Mouse (Mus musculus) layer of hippocampus, postnatal 25 days (tissue): Measurements from ENCODE around the gene Prm1. TPM values are rescaled to one million over a fixed set of nuclear protein-coding genes. Genes with fewer than 3 reads are reported as not detected.
A peak's percentile ranks its signal among the peaks of the same experiment; 100 is the strongest.

ENCODE experiments used
- DNase-seq, 2 experiments: peaks; one replicate each; pipeline ENCODE4 v3.0.0; 2022; ENCODE audit warnings: mixed read lengths in 2 of 2, low spot score in 1 of 2; ENCODE audit errors: extremely low spot score in 1 of 2
- total RNA-seq, 2 experiments: library from RNA; stranded (reverse); gene quantifications; 2 replicates each; pipeline ENCODE4 v1.2.3; 2021

Gene Prm1
- total RNA-seq, 2 experiments from 2014 or later: not detected

DNA sequence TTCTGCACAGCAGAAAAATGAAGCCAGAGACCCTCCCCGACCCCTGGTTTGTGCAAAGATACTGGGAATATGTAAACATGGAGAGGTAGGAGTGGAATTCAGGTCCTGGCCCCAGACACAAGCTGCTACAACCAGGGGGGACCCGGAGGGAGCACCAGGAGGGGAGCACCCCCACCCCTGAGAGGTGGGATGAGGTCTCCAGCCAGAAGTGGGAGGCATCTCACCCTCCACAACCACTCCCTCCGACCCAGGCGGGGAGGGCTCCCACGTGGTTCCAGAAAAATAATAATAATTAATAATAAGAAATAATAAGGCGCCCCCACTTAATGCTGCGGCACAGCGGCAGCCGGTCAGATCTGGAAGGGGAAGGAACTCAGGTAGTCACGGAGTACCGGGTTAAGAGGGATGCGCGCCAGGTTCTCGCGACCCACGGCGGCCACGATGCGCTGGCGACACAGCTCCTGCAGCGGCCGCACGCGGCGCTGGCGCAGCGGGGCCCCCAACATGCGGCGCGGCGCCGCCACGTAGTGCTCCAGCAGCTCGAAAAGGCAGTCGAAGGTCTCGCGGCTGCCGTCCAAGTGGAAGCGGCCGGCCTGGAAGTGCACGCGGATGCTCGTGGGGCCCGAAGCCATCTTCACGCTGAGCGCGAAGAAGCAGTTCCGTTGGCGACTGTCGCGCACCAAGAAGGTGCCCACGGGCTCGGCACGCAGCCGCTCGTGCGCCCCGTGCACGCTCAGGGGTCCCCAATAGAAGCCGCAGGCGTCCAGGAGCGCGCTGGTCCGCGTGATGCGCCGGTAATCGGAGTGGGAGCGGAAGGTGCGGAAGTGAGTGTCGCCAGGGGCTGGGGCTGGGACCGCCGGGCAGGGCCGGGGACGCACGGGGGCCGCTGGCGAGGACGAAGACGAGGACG, 21.5 kb downstream of the Prm1 start:
- peak; percentile 17 for DNase-seq

DNA sequence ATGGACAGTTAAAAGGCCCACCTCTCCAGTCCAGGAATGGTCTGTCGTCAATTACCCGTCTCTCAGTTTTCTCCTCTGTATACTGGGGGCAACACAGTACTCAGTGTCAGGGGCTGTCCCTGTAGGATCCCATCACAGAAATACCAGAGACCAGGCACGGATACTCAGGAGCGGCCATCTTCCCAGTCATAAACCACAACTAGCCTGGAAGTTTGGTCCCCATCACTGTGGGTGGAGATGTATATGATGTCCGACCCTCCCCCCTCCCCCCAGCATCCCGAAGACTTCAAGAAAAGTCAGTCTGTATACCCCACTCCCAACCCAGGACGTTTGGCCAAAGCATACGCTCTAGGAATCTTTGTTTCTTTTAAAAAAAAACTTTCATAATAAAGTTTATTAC, 22.2 kb downstream of the Prm1 start:
- DNase-seq: no peak

DNA sequence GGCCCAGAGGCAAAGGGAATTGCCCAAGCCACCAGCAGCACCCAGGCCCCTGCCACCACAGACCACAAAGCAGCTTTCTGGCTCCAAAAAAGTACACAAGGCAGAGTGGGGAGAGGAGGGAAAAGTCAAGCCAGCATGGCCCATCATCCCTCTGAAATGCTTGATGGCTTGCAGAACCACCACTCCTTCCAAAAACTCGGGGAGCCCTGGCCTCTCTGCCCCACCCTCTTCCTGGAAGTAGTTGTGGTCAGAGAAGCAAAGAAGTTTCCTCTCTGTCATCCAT, 22.5 kb downstream of the Prm1 start:
- no peak for DNase-seq

DNA sequence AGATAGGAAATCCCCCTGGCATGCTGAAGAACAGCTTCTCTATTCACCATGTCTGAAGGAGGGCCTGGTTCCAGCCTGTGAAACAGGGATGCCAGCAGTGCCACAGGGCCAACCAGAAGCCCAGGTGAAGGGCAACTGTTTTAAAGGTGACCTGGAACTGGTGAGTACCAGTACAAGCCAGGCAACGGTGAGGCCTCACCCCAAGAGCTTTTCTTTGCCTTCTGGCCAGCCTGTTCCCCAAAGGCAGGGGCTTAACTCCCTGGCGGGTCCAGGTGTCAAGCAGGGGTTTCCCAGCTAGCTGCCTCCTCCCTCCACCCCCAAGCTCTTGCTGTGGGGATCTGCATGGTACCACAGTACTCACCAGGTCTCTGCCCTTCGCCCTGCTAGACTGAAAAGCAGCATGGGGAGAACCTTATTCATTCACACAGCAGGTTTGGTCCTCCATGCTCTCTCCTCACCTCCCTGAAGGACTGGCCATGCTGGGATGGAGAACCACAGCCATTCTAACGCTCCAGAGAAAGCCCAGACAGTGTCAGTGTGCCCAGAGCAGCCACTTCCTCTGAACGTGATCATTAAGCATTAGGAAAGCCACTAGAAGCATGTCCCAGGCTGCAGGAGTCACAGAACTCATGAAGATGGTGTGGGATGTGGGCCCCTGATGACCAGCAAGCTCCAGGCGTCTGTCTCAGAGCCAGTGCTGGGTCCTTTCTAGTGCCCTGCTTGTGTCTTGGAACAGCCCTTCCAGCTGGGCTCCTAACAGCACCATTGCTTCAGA, 23.1 kb downstream of the Prm1 start:
- no peak for DNase-seq

DNA sequence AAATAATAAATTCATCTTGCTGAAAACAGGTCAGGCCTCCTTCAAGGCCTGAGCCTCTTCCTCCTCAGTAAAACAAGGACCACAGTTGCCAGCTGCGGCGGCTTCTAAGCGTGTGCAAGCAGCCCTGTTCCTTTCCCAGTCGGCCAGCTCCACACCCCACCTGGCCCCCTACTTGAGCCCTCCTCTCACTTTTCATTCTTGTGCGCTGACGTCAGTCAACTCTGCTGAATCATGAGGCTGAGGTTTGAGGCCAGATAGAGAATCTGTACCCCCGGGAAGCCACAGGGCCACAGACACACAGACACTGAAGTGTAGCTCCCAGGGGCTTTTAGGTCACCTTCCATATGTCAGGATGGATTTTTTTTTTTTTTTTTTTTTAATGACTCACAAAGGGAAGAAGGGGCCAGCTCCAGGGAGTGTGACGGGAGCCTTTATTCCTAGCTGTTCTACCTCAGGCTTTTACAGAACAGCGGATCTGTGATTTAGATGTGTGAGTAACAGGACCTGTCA, 23.7 kb downstream of the Prm1 start:
- DNase-seq: no peak

DNA sequence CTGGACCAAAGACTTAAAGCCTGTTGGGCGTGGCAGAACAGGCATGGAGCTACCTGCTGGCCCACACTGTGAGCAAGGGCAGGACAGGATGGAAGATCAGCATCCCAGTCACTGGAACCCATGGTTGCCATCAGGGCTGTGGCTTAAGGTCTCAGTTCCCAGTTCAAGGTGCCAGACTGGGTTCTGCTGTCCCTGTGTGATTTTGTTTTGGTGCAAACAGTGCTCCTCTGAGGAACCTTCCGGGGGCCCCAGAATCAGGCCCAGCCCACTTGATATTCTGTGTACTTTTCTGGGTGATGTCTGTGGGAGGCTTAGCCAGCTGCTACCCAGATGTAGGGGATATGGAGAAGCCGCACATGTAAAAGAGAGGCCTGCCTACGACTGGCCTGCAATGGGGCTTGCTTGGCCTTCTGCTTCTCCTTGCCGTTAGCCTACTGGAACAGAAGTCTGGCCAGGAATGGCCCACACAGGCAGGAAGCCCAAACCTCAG, 25.0 kb downstream of the Prm1 start:
- no peak for DNase-seq

DNA sequence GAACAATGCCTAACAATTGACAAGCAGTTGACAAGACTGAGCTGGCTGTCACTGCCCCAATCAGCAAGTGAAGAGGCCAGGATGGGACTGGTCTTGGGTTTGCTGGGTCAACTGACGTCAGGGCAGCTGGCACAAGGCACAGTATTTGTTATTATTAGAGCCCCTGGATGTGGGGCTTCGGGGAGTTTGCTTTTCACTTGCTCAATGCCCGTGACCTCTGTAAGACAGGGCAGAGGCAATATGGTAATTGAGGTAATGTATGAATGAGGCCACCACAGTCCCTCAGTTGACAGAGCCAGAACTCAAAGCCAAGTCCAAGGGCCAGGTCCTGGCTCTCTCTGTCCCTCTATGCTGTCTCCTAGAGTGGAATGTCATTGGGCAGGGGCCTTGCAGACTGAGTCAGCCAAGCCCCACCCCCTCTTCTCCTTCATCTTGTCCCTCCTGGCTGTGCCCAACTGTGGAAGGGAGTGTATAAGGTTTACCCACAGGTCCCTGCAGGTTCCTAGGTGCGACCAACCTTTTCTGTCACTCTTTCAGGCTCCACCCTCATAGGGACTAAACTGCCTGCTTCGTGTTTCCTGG, 28.0 kb downstream of the Prm1 start:
- no peak for DNase-seq

DNA sequence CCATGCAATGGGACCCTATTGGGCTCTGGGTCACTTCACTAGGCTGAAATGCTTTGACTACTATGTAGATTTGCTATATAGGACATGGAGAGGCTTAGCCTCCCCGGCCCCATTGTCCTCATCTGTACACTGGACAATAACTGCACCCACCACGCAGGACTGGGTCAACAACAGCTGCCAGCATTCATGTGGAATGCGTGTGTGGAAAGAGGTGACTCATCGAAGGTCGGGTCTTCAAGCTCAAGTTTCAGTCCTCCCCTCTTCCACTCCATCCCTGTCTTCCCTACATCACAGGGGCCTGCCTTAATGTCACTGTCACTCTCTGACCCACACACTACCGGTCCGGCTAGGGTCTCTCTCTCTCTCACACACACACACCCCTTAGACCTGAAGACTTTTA, 29.3 kb downstream of the Prm1 start:
- no peak for DNase-seq

DNA sequence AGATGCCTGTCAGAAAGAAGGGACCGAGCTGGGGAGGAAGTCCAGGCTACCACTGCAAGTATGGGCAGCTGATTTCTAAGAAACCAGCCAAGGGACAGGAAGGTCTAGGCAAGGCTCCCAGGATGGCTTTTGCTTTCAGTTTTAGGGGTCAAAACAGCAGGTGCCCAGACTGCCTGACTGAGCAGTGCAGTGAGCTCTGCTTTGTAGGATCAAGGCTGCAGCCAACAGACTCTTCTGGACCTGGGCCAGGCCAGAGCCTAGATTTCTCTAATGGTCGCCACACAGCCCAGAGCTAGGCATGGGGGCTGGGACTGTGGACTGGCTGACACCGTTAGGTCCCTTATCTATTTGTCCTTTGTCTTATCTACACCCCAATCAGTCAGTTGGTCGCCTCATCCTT, 30.9 kb downstream of the Prm1 start:
- no peak for DNase-seq

DNA sequence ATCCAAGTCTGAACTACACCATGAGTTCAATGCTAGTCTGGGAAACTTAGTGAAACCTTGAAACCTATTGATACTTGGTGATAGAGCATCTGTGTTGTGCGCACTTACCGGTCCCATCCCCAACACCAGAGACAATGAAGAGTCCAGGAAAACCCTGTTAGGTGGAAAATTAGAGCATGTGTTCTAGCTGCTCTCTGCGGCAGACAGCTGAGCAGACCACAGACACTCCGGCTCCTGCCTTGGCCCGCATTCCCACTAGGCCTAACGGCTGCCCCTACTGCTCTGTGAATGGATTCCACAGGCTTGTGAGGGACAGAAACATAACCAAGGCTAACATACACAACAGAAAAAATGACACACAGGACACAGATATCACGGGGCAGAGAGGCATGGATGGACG, 32.1 kb downstream of the Prm1 start:
- no peak for DNase-seq

DNA sequence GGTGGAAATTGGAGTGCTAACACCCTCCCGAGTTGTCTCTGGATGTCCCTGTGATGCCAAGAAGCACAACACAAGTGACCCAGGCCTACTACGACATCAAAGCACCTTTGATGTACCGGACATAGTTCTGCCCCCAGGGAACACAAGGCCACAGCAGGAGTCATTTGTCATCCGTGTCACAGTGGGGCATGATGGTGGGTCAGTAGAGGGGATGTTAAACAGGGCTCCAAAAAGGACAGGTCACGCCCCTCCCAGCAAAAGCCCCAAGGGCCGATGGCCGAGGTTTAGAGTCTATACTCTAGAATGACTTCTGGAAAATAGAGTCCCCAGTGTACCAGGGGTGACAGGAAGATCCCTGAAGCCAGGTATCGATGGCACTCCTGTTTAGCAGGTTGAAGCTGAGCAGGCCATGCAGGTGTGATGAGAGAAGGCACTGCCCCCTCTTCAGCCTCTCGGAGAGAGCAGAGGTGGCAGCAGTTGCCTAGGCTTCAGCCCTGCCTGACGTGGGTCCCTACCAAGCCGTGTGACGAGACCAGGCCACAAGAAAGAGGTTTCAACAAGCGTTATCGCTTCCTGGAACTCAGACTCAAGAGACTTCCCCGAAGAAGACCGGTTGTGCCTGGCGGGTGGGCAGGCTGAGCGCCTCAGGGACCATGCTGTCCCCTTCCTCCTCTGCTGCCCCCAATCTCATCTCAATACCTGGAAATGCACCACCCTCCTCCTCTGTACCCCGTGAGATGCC, 33.7 kb downstream of the Prm1 start:
- DNase-seq: no peak

DNA sequence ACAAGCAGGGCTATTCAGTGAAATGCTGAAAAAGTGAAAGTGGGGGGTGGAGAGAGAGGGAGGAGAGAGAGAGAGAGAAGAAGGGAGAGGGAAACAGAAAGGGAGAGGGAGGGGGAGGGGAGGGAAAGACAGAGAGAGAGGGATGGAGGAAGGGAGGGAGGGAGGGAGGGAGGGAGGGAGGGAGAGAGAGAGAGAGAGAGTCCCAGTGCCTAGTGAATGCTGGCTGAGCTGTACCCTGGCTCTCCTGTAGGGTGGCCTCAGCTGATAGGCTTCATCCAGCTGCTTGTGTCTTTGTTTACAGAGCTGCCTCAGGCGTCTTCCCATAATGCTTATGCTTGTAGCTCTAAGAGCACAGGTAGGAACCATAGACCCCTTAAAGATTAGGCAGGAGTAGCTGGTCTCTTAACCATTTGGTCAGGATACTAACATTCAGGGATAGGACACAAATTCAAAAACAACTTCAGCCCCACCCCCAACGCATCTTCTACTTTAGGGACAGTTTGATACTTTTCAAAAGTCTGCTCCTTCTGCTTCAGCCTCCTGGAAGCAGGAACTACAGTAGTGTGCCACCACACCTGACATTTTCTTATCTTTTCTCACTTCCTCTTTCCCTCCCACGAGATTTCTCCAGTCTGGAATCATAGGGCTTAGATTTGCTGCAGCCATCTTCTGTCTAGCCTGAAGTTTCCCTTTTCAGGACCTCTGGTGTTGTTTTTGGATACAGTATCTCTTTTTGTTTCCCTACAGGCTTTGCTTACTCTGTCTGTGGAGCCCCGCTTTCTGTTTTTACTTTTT, 34.9 kb downstream of the Prm1 start:
- no peak for DNase-seq

DNA sequence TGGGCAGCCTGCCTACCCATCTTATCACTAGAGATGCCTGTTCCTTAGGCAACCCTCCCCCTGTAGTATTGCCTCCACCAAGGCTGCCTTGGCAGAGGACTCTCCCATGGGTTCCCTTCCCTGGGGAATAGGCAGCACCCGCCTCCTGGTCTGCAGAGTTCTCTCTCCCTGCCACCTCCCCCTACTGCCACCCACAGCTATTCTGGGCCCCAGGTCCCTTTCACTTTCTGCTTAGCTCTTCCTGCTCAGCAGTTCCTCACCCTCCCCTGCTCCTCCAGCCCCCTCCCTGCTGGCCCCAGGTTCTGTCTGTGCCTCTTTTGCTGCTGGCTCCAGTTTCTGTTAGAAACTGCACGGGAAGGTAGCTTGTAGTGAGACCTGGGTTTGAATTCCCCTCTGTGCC, 36.0 kb downstream of the Prm1 start:
- no peak for DNase-seq

DNA sequence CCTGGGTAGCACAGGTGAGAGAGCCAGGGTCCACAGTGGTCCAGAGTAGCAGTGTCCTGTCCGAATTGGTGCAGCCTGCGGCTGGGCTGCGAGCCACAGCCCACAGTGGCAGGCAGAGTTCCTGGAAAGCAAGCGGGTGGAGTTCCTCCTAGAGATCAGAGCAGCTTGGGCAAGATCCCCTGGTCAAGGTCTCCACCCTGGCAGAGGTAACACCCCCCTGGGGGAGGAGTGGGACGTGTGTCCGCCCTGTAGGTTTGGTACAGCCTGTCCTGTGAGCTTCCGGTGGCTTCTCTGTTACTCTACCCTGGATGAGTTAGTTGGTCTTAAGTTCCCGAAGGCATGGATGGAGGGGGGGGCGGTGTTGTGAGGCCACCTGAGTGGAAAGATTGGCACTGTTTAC, 36.8 kb downstream of the Prm1 start:
- no peak for DNase-seq

DNA sequence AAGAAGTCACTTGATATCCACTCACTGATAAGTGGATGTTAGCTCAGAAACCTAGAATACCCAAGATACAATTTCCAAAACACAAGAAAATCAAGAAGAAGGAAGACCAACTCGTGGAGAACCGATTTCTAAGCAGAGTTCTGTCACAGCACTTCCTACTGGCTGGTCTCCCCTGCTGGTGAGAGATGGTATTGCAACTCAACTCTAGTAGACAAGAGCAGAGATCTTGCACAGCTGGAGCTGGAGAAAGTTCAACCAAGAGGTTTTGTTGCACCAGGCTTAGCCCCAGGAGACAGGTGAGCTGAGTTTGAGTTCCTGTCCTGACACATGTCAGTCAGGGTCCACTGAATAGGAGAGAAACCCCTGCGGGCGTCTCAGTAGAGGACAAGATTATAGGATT, 38.5 kb downstream of the Prm1 start:
- DNase-seq: peak in 1 of 2 experiments; percentile 74

DNA sequence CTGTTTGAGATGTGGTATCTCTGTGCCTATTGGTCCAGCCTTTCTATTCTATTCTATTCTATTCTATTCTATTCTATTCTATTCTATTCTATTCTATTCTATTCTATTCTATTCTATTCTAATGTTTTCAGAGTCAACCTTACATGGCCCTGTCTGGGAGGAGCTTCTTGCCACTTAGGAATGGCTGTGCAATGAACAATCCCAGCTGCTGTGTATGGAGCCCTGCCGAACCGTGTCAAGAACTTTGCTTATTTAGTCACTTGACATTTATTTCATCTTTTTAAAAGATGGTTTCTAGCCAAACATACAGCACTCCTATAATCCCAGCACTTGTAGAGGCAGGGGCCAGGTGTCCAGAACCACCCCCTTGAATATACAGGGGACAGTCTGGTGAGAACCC, 41.3 kb downstream of the Prm1 start:
- DNase-seq: no peak

DNA sequence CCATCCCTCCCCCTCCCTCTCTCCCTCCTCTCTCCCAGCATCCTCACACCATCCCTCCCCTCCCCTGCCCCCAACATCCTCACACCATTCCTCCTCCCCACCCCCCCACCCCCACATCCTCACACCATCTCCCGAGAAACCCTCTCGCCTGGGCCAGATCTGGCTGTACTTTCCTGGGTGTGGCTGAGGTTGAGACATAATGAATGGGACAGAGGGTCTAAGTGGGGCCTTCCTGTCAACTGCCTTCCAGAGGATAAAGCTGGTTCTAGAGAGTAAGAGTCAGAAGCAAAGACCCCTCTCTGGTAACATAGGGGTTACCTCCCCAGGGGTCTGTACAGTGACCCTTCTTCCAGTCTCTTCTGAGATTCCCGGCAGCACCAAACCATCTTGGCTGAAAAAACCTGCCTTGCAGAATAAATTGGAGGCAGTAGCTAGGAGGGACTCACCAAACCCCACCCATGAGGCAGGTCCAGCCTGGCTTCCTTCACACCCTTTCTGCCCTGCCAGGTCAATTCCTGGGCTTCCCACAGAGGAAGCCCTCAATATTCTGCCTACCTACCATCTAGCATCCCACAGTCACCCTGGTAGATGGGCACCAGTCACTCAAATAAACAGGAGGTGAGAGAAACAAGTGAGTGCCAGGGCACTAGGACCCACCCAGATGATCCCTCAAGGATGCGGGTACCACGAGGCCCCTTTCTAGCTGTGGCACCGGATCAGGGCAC, 41.9 kb downstream of the Prm1 start:
- no peak for DNase-seq

DNA sequence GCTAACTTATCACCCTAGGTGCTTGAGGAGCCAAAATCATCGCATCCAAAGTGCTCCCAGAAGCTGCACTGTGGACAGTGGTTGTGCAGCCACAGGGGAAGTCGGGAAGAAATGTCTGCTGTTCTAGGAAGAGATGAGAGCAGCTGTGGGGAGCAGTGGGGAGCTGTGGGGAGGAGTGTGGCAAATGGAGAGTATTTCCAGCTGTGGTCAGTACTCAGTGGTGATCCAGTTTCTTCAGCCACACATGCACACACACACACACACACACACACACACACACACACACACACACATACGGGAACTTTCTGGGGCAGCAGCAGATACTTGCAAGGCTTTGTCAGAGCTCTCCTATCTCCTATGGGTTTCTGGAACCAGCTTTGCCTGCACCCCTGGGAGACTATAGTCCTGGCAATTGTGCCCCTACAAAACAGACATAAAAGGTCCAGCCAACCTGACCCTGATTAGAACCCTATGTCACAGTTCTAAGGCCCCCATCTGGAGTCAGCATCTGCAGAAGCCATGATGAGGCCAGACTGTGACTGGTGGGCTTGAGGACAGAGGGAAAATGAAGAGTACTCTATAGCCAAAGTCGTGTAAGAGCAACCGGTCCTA, 43.0 kb downstream of the Prm1 start:
- no peak for DNase-seq

DNA sequence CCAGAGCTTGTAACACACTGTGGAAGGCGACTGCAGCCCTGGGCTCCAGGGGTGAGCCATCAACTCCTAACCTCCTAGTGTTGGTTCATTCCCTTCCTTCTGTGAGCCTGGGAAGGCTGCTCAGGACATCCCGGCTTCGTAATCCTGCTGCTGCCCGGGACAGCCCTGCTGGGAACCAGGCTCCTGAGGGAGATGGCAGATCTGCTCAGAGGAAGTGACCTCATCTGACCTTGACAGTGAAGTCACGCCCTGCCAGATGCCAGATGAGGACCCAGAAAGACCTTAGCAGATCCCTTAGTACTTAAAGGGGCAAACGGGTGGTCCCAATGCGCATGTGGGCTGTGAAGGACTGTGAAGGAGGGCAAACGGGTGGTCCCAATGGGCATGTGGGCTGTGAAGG, 44.5 kb downstream of the Prm1 start:
- no peak for DNase-seq
